Mouse (Mus musculus) cerebellum, adult 2 months (tissue): Measurements from ENCODE around the gene Mars2. TPM values are rescaled to one million over a fixed set of nuclear protein-coding genes. Genes with fewer than 3 reads are reported as not detected.

Source experiments
- DNase-seq, 2 experiments: peaks; one replicate each; pipeline ENCODE4 v3.0.0; 2021
- H3K27ac ChIP-seq: fragments of 200-500 bp; 2 replicates; pipeline ENCODE4 v1.5.1; 2012; ENCODE audit warnings: low read length, control low read depth, inconsistent platforms; ENCODE audit not compliant: insufficient read depth
- H3K27me3 ChIP-seq: fragments of 200-500 bp; 2 replicates; pipeline ENCODE4 v1.6.1; 2012; ENCODE audit warnings: inconsistent platforms, mild to moderate bottlenecking, low read length, moderate library complexity; ENCODE audit not compliant: control insufficient read depth, insufficient read depth
- H3K4me1 ChIP-seq: fragments of 200-500 bp; 2 replicates; pipeline ENCODE4 v1.6.1; 2011; ENCODE audit warnings: low read length; ENCODE audit not compliant: control insufficient read depth, insufficient read depth
- H3K4me3 ChIP-seq: fragments of 200-500 bp; replicated peaks from 2 replicates; pipeline ENCODE3; 2011; ENCODE audit warnings: mild to moderate bottlenecking, low read depth, low read length, control low read depth; ENCODE audit not compliant: insufficient read depth
- CTCF ChIP-seq: fragments of 200-500 bp; IDR thresholded peaks from 2 replicates; pipeline ENCODE4 v1.5.1; 2011; ENCODE audit warnings: low read depth, mild to moderate bottlenecking, control low read depth, low read length, moderate library complexity, borderline replicate concordance; ENCODE audit not compliant: insufficient read depth
- POLR2A ChIP-seq: fragments of 200-500 bp; IDR thresholded peaks from 2 replicates; pipeline ENCODE4 v1.6.1; 2011; ENCODE audit warnings: low read length, control low read depth, borderline replicate concordance; ENCODE audit not compliant: insufficient read depth
- WGBS: fragments of 180-500 bp; shearing (Covaris S2); methylation state at CpG from one replicate; pipeline ENCODE4 v1.1.7; 2018; 5-methylcytosine and 5-hydroxymethylcytosine counted together
- polyA plus RNA-seq: library from polyadenylated mRNA; depleted of rRNA; stranded (reverse); fragments of >200 nt; gene quantifications from 2 replicates; pipeline ENCODE4 v1.2.3, GENCODE M21; 2012

The Mars2 gene
- polyA plus RNA-seq, 1 experiment = 3.8 TPM

GRCm38 (mm10) chr1:55213475-55213874 is 23.5 kb upstream of the Mars2 start:
- TF ChIP-seq CTCF = no peak
- no peak for TF ChIP-seq POLR2A
- Histone ChIP-seq H3K27me3 (no peaks in the 10 kb centered on the region), H3K27ac (no peak overlapping the region), H3K4me3 (no peak overlapping the region), H3K4me1 (no peaks in the 10 kb centered on the region)
- no peak for DNase-seq
- WGBS = 79% methylated on average over 6 of the region's 6 CpGs

- Histone ChIP-seq H3K4me3 (no peak overlapping the region), H3K27ac (no peak overlapping the region), H3K27me3 (no peaks in the 10 kb centered on the region), H3K4me1 (no peaks in the 10 kb centered on the region)
- DNase-seq = no peak
- WGBS = 92% methylated on average over 6 of the region's 6 CpGs
- TF ChIP-seq POLR2A (no peak), CTCF (no peak)
These were observed 23.0 kb upstream of the Mars2 start for GRCm38 (mm10) chr1:55213936-55214335.

DNA sequence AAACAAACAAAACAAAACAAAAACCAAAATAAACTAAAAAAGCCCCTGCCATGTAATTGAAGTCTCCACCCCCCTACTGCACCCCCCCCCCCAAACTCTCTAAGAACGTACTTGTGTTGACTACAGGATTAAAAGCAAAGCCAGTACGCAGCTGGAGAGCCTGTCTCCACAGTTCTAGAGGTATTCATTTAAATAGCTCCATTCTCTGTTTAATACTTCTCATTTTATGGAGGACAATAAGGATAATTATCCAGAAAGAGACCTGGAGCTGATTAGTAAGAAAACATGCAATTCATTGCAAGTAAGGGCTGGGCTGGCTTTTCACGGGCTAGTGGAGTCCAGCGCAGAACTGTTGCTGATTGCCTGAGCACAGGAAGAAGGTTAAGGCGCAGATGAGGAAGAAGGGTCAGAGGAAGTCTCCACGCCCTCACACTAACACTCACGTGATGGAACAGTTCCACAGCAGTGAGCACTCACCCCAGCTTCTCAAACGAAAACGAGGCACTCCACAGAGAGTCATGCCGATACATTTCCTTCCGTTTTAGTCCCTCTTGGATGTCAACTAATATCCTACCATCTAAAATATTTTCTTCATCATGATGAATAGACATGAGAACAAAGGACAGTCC is 21.7 kb upstream of the Mars2 start:
- TF ChIP-seq CTCF = no peak
- H3K27ac ChIP-seq = no peak overlapping the region
- H3K4me1 ChIP-seq = no peaks in the 10 kb centered on the region
- no peaks in the 10 kb centered on the region for H3K27me3 ChIP-seq
- 74% methylated on average over 11 of the region's 11 CpGs for WGBS
- DNase-seq = no peak
- no peak overlapping the region for H3K4me3 ChIP-seq

- 35% methylated on average over 2 of the region's 2 CpGs for WGBS
- no peak for DNase-seq
- TF ChIP-seq CTCF (no peak), POLR2A (no peak)
- Histone ChIP-seq H3K4me3 (no peak overlapping the region), H3K27me3 (no peaks in the 10 kb centered on the region), H3K27ac (no peak overlapping the region), H3K4me1 (no peaks in the 10 kb centered on the region; the same call in 1 of the 2 replicates)
These were observed 19.8 kb upstream of the Mars2 start for GRCm38 (mm10) chr1:55217191-55217590.

DNA sequence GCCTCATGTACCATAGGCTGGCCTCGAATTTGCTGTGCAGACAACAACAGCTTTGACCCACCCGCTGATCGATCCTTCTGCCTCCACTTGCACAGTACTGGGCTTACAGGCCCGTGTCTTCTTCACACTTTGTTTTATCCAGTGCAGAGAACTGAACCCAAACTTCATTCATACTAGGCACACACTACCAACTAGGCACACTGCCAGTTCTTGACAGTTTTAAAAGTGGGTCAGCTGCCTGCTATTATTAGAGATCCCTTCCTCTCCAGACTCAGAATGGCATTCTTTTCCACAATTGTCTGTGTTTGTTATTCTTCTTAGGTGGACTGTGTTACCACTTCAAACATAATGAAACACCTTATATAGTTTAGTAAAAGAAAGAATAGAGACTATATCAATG is 15.6 kb upstream of the Mars2 start:
- Histone ChIP-seq H3K27me3 (no peaks in the 10 kb centered on the region; the same call in 1 of the 2 replicates), H3K27ac (no peak overlapping the region), H3K4me3 (no peak overlapping the region), H3K4me1 (no peaks in the 10 kb centered on the region; the same call in 1 of the 2 replicates)
- 39% methylated on average over 4 of the region's 4 CpGs for WGBS
- TF ChIP-seq CTCF = no peak
- no peak for TF ChIP-seq POLR2A
- DNase-seq = peak in 1 of 2 experiments; percentile 60

DNA sequence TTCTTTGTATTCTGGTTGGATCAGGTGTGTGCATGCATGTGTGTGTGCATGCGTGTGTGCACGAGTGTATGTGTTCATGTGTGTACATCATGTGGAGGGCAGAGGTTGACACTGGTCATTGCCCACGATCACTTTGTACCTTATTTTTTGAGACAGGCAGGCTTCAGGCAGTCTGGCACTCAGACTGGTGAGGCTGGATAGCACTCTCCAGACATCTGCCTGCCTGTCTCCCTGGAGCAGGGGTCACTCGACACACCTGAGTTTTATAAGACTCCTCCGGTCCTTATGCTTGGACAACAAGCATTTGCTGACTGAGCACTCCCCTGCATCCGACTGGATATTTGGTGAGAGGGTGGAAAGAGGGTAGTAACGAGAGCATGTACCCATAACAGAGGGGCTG is 14.0 kb upstream of the Mars2 start:
- H3K4me1 ChIP-seq = no peaks in the 10 kb centered on the region; the same call in 1 of the 2 replicates
- H3K4me3 ChIP-seq = no peak overlapping the region
- 90% methylated on average over 7 of the region's 7 CpGs for WGBS
- no peaks in the 10 kb centered on the region; the same call in 1 of the 2 replicates for H3K27me3 ChIP-seq
- TF ChIP-seq POLR2A (no peak), CTCF (no peak)
- H3K27ac ChIP-seq = no peak overlapping the region
- no peak for DNase-seq

GRCm38 (mm10) chr1:55224111-55224510 is 12.9 kb upstream of the Mars2 start:
- peak; percentile 27 to 36 for DNase-seq
- Histone ChIP-seq H3K27ac (no peak overlapping the region), H3K4me3 (no peak overlapping the region), H3K27me3 (no peaks in the 10 kb centered on the region; the same call in 1 of the 2 replicates), H3K4me1 (no peaks in the 10 kb centered on the region; the same call in 1 of the 2 replicates)
- TF ChIP-seq POLR2A (no peak), CTCF (no peak)
- WGBS = 31% methylated on average over 11 of the region's 11 CpGs

DNA sequence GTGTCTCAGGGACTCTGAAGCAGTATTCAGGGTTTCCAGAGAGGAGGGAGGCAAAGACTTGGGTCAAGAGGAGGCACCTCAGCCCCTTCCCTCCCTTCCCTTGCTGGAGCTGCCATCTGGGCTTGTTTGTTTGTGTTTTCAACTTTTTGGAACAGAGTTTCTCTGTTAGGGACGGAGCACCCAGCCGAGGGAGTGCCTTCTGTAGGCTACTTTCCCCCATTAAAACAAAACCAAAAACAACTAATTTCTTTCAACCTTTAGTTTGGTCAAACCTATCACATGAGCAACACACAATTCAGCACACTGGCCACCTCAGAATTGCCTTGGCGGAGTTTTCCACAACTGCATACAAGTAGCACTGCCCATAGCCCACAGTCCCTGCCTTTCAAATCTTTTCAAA is 11.6 kb upstream of the Mars2 start:
- no peak for DNase-seq
- no peaks in the 10 kb centered on the region; the same call in 1 of the 2 replicates for H3K27me3 ChIP-seq
- H3K4me1 ChIP-seq = no peaks in the 10 kb centered on the region; the same call in 1 of the 2 replicates
- H3K27ac ChIP-seq = no peak overlapping the region
- WGBS = 55% methylated on average over 3 of the region's 3 CpGs
- TF ChIP-seq POLR2A = no peak
- TF ChIP-seq CTCF = no peak
- H3K4me3 ChIP-seq = peak overlapping the region; percentile 39
